24 mouse cellular contexts compared by ENCODE assay signal in genomic region chr11:49429641-49430040, GRCm38 (mm10). TPM values are rescaled to one million over a fixed set of nuclear protein-coding genes. Genes with fewer than 3 reads are reported as not detected.
DNase-seq lines count a peak whose midpoint lies in the region; ATAC-seq and TF ChIP-seq lines count a peak whose summit lies in the region.
"Had no signal": no experiment of that assay in that cellular context is flagged by ENCODE, and none has a peak within 500 bp of the region (broad histone marks: within the 10 kb centered on the region; RNA-seq: fewer than 3 reads in every experiment).

No protein-coding gene starts in this region.

- peak; percentile 12 for DNase-seq in forebrain, embryonic 14.5 days (ENCODE audit: low spot score)
- peak; percentile 6 to 11 for DNase-seq in right cerebral cortex, adult 2 months (ENCODE audit: low spot score in 2 of 2)
- no peak for DNase-seq in right cerebral cortex, adult 18-20 months
- peak; percentile 37 to 47 for DNase-seq in layer of hippocampus, adult 18-20 months (ENCODE audit: low spot score in 2 of 2)
- peak; percentile 18 for DNase-seq in telencephalon, adult 2 months (ENCODE audit: low read depth, low spot score)
- DNase-seq: B cell, adult 2 months; cerebellum, adult 2 months; kidney, adult 18-20 months; kidney, postnatal 14 days; lung, adult 18-20 months; lung, postnatal 36 days had no signal

- no peak overlapping the region for H3K4me3 ChIP-seq in forebrain, embryonic 14.5 days (ENCODE audit: low read depth, low read length)
- H3K4me3 ChIP-seq in forebrain, embryonic 16.5 days (replicated peaks; ENCODE audit: low read length), result no peak overlapping the region
- no peak overlapping the region for H3K4me3 ChIP-seq in intestine, postnatal 0 days (ENCODE audit: low read depth, low read length)
- H3K4me3 ChIP-seq: heart, embryonic 10.5 days; limb, embryonic 15.5 days; neural tube, embryonic 12.5 days had no signal

- no peaks in the 10 kb centered on the region for H3K36me3 ChIP-seq in forebrain, embryonic 14.5 days (ENCODE audit: control insufficient read depth, insufficient read depth, low read length)
- no peaks in the 10 kb centered on the region for H3K36me3 ChIP-seq in forebrain, embryonic 16.5 days (ENCODE audit: control insufficient read depth, insufficient read depth)
- H3K36me3 ChIP-seq in intestine, postnatal 0 days (ENCODE audit: control insufficient read depth, insufficient read depth), result no peaks in the 10 kb centered on the region
- H3K36me3 ChIP-seq: heart, embryonic 10.5 days; limb, embryonic 15.5 days; neural tube, embryonic 12.5 days had no signal

- no peak overlapping the region for H3K4me2 ChIP-seq in forebrain, embryonic 14.5 days (ENCODE audit: low read length)
- H3K4me2 ChIP-seq in forebrain, embryonic 16.5 days (ENCODE audit: low read length), result no peak overlapping the region
- no peak overlapping the region for H3K4me2 ChIP-seq in intestine, postnatal 0 days (replicated peaks; ENCODE audit: low read depth)
- H3K4me2 ChIP-seq: limb, embryonic 15.5 days; neural tube, embryonic 12.5 days had no signal

- H3K9ac ChIP-seq in forebrain, embryonic 14.5 days (ENCODE audit: low read length), result no peak overlapping the region
- H3K9ac ChIP-seq in forebrain, embryonic 16.5 days (replicated peaks; ENCODE audit: low read depth, low read length), result no peak overlapping the region
- no peak overlapping the region for H3K9ac ChIP-seq in intestine, postnatal 0 days (ENCODE audit: low read depth, low read length)
- H3K9ac ChIP-seq: limb, embryonic 15.5 days; neural tube, embryonic 12.5 days had no signal

- no peaks in the 10 kb centered on the region for H3K4me1 ChIP-seq in forebrain, embryonic 14.5 days (ENCODE audit: control insufficient read depth, insufficient read depth, low read length)
- H3K4me1 ChIP-seq in forebrain, embryonic 16.5 days (replicated peaks; ENCODE audit: control insufficient read depth, insufficient read depth, low read length), result no peaks in the 10 kb centered on the region
- H3K4me1 ChIP-seq in intestine, postnatal 0 days (replicated peaks; ENCODE audit: control insufficient read depth, insufficient read depth, low read length), result no peaks in the 10 kb centered on the region
- H3K4me1 ChIP-seq: heart, embryonic 10.5 days; limb, embryonic 15.5 days; neural tube, embryonic 12.5 days had no signal

- no peaks in the 10 kb centered on the region for H3K27me3 ChIP-seq in forebrain, embryonic 14.5 days (replicated peaks; ENCODE audit: control insufficient read depth, insufficient read depth, low read length)
- H3K27me3 ChIP-seq in forebrain, embryonic 16.5 days (replicated peaks; ENCODE audit: control insufficient read depth, insufficient read depth, low read length), result no peaks in the 10 kb centered on the region
- no peaks in the 10 kb centered on the region for H3K27me3 ChIP-seq in intestine, postnatal 0 days (replicated peaks; ENCODE audit: control insufficient read depth, insufficient read depth, low read length)
- H3K27me3 ChIP-seq: limb, embryonic 15.5 days; neural tube, embryonic 12.5 days; Patski had no signal

- H3K27ac ChIP-seq in forebrain, embryonic 14.5 days (ENCODE audit: low read depth, low read length), result no peak overlapping the region
- no peak overlapping the region for H3K27ac ChIP-seq in forebrain, embryonic 16.5 days (ENCODE audit: low read length)
- H3K27ac ChIP-seq in intestine, postnatal 0 days (ENCODE audit: low read depth, low read length), result no peak overlapping the region
- H3K27ac ChIP-seq: heart, embryonic 10.5 days; limb, embryonic 15.5 days; neural tube, embryonic 12.5 days had no signal

- 80% methylated on average over 2 of the region's 2 CpGs for whole genome bisulfite sequencing in forebrain, embryonic 14.5 days
- WGBS in forebrain, embryonic 16.5 days, result 75% methylated on average over 2 of the region's 2 CpGs
- 88% methylated on average over 2 of the region's 2 CpGs for WGBS in intestine, postnatal 0 days

- H3K9me3 ChIP-seq in forebrain, embryonic 14.5 days (replicated peaks; ENCODE audit: control insufficient read depth, low read length), result no peaks in the 10 kb centered on the region
- H3K9me3 ChIP-seq in forebrain, embryonic 16.5 days (ENCODE audit: control insufficient read depth, low read length), result 0 out of 2 replicates have a peak, but pooled peaks cover 6% of the 10 kb centered on the region
- H3K9me3 ChIP-seq in intestine, postnatal 0 days (ENCODE audit: control insufficient read depth), result no peaks in the 10 kb centered on the region
- H3K9me3 ChIP-seq: heart, embryonic 10.5 days; limb, embryonic 15.5 days had no signal

- ATAC-seq in forebrain, embryonic 14.5 days, result no peak
- ATAC-seq in forebrain, embryonic 16.5 days, result no peak
- ATAC-seq in intestine, postnatal 0 days, result no peak
- ATAC-seq: hindbrain, embryonic 16.5 days; Patski had no signal

- no peak for TF ChIP-seq CTCF in intestine, postnatal 0 days (IDR thresholded peaks at IDR 0.05; ENCODE audit: low read depth)

RNA-seq across cellular contexts. Expression of gene Olfr1389, which starts 6.8 kb away (rescaled TPM):
- polyA plus RNA-seq in forebrain, embryonic 14.5 days (2014; fragmentation: Nextera tagmentation; extraction: Ambion mirVana), result not detected in 2 replicates
- not detected in 2 replicates for polyA plus RNA-seq in forebrain, embryonic 16.5 days (2015; fragmentation: Nextera tagmentation; extraction: Ambion mirVana)
- total RNA-seq in layer of hippocampus, adult 18-20 months (2021), result not detected
- polyA plus RNA-seq in intestine, postnatal 0 days (2015; fragmentation: Nextera tagmentation; extraction: Ambion mirVana), result not detected in 2 replicates
- total RNA-seq: gastrocnemius, postnatal 4 days; heart, postnatal 25 days; left cerebral cortex, postnatal 10 days; monocyte, adult 5-6 weeks had no signal
- polyA plus RNA-seq: cerebellum, adult 2 months; embryonic facial prominence, embryonic 14.5 days; heart, embryonic 10.5 days; hindbrain, embryonic 16.5 days; limb, embryonic 15.5 days; neural tube, embryonic 12.5 days; Patski; small intestine, adult 2 months had no signal

RNA-seq across cellular contexts. Expression of gene Olfr1388, which starts 6.8 kb away (rescaled TPM):
- polyA plus RNA-seq in forebrain, embryonic 14.5 days (2014; fragmentation: Nextera tagmentation; extraction: Ambion mirVana), result not detected in 2 replicates
- polyA plus RNA-seq in forebrain, embryonic 16.5 days (2015; fragmentation: Nextera tagmentation; extraction: Ambion mirVana), result not detected in 2 replicates
- total RNA-seq in layer of hippocampus, adult 18-20 months (2021), result under 1 TPM; 0.43 to 0.47 TPM
- 0.10 TPM in 2 replicates for polyA plus RNA-seq in intestine, postnatal 0 days (2015; fragmentation: Nextera tagmentation; extraction: Ambion mirVana)
- total RNA-seq: monocyte, adult 5-6 weeks had no signal
- polyA plus RNA-seq: neural tube, embryonic 12.5 days; Patski had no signal

RNA-seq across cellular contexts. Expression of gene Olfr1387, which starts 25.5 kb away (rescaled TPM):
- polyA plus RNA-seq in forebrain, embryonic 14.5 days (2014; fragmentation: Nextera tagmentation; extraction: Ambion mirVana), result not detected in 2 replicates
- not detected in 2 replicates for polyA plus RNA-seq in forebrain, embryonic 16.5 days (2015; fragmentation: Nextera tagmentation; extraction: Ambion mirVana)
- not detected for total RNA-seq in layer of hippocampus, adult 18-20 months (2021)
- polyA plus RNA-seq in intestine, postnatal 0 days (2015; fragmentation: Nextera tagmentation; extraction: Ambion mirVana), result not detected in 2 replicates
- total RNA-seq: gastrocnemius, postnatal 4 days; left cerebral cortex, postnatal 10 days; monocyte, adult 5-6 weeks had no signal
- polyA plus RNA-seq: cerebellum, adult 2 months; embryonic facial prominence, embryonic 14.5 days; heart, embryonic 10.5 days; hindbrain, embryonic 16.5 days; limb, embryonic 15.5 days; neural tube, embryonic 12.5 days; Patski; small intestine, adult 2 months had no signal

RNA-seq across cellular contexts. Expression of gene Olfr1386, which starts 35.2 kb away (rescaled TPM):
- not detected in 2 replicates for polyA plus RNA-seq in forebrain, embryonic 14.5 days (2014; fragmentation: Nextera tagmentation; extraction: Ambion mirVana)
- polyA plus RNA-seq in forebrain, embryonic 16.5 days (2015; fragmentation: Nextera tagmentation; extraction: Ambion mirVana), result not detected in 2 replicates
- not detected for total RNA-seq in layer of hippocampus, adult 18-20 months (2021)
- not detected in 2 replicates for polyA plus RNA-seq in intestine, postnatal 0 days (2015; fragmentation: Nextera tagmentation; extraction: Ambion mirVana)
- total RNA-seq: gastrocnemius, postnatal 4 days; heart, postnatal 25 days; left cerebral cortex, postnatal 10 days; monocyte, adult 5-6 weeks had no signal
- polyA plus RNA-seq: cerebellum, adult 2 months; heart, embryonic 10.5 days; hindbrain, embryonic 16.5 days; limb, embryonic 15.5 days; neural tube, embryonic 12.5 days; Patski; small intestine, adult 2 months had no signal

RNA-seq across cellular contexts. Expression of gene Olfr1385, which starts 59.2 kb away (rescaled TPM):
- polyA plus RNA-seq in forebrain, embryonic 14.5 days (2014; fragmentation: Nextera tagmentation; extraction: Ambion mirVana), result not detected in 2 replicates
- not detected in 2 replicates for polyA plus RNA-seq in forebrain, embryonic 16.5 days (2015; fragmentation: Nextera tagmentation; extraction: Ambion mirVana)
- not detected for total RNA-seq in layer of hippocampus, adult 18-20 months (2021)
- polyA plus RNA-seq in intestine, postnatal 0 days (2015; fragmentation: Nextera tagmentation; extraction: Ambion mirVana), result not detected in 2 replicates
- total RNA-seq: gastrocnemius, postnatal 4 days; heart, postnatal 25 days; monocyte, adult 5-6 weeks had no signal
- polyA plus RNA-seq: cerebellum, adult 2 months; embryonic facial prominence, embryonic 14.5 days; heart, embryonic 10.5 days; hindbrain, embryonic 16.5 days; limb, embryonic 15.5 days; neural tube, embryonic 12.5 days; Patski; small intestine, adult 2 months had no signal
